Mouse (Mus musculus): ENCODE results near the gene Fyb2. TPM values are rescaled to one million over a fixed set of nuclear protein-coding genes. Genes with fewer than 3 reads are reported as not detected.

Fyb2 gene
- polyA plus RNA-seq, 1 experiment = not detected

DNA sequence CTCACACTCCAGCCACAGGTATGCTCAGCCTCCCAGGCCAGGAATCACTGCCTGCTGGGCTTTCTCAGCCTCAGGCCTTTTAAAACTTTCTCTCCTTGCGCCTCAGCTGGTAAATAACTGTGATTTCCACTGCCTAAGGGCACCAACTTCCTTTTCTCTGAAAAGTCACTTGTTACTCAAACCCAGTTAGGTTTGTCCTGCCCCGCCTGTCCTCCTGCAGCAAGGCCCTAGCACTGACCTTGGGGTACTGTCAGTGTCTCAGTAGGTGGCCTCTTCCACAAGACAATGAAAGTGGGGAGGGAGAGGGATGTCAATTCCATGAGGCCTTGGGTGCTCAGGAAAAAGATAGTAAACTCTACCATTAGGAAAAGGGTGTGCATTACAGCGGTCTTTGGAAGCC lies 22.2 kb downstream of the Fyb2 start:
- TF ChIP-seq POLR2A (IDR thresholded peaks at IDR 0.05; ENCODE audit: borderline replicate concordance, low read depth, low read length) = no peak
- TF ChIP-seq CTCF (IDR thresholded peaks at IDR 0.05; ENCODE audit: low read depth, low read length) = no peak
- Histone ChIP-seq H3K4me1 (ENCODE audit: control insufficient read depth, insufficient read depth, low read length) (no peaks in the 10 kb centered on the region), H3K4me3 (ENCODE audit: insufficient read depth, low read length) (no peak overlapping the region), H3K27ac (ENCODE audit: insufficient read depth, low read depth, low read length) (no peak overlapping the region)

- Histone ChIP-seq H3K4me3 (ENCODE audit: insufficient read depth, low read length) (no peak overlapping the region), H3K27ac (ENCODE audit: insufficient read depth, low read depth, low read length) (no peak overlapping the region), H3K4me1 (ENCODE audit: control insufficient read depth, insufficient read depth, low read length) (no peaks in the 10 kb centered on the region)
- TF ChIP-seq POLR2A (IDR thresholded peaks at IDR 0.05; ENCODE audit: borderline replicate concordance, low read depth, low read length) (no peak), CTCF (IDR thresholded peaks at IDR 0.05; ENCODE audit: low read depth, low read length) (no peak)
Observed at GRCm38 (mm10) chr4:104936011-104936410, 22.8 kb downstream of the Fyb2 start.

DNA sequence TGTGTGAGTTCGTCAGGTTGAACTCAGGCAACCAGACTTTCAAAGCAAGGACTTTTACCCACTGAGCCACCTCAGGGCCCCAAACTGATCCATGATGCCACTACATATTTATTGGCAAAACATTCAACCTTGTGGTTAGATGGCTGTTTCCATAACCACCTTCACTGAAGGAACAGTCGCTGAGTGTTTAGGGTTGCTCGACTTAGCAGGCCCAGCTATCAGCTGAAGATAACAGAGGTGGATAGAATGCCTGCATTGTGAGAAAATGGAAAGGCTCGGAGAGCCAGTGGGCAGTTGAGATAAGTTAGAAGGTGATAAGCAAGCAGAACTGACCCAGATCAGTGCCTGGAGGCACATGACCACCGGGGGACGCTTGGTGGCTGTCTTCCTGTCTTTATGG lies 26.3 kb downstream of the Fyb2 start:
- no peak overlapping the region for H3K27ac ChIP-seq (ENCODE audit: insufficient read depth, low read depth, low read length)
- TF ChIP-seq POLR2A (IDR thresholded peaks at IDR 0.05; ENCODE audit: borderline replicate concordance, low read depth, low read length) = no peak
- no peak for TF ChIP-seq CTCF (IDR thresholded peaks at IDR 0.05; ENCODE audit: low read depth, low read length)
- H3K4me3 ChIP-seq (ENCODE audit: insufficient read depth, low read length) = no peak overlapping the region
- no peaks in the 10 kb centered on the region for H3K4me1 ChIP-seq (ENCODE audit: control insufficient read depth, insufficient read depth, low read length)

- Histone ChIP-seq H3K4me1 (ENCODE audit: control insufficient read depth, insufficient read depth, low read length) (no peaks in the 10 kb centered on the region), H3K27ac (ENCODE audit: insufficient read depth, low read depth, low read length) (no peak overlapping the region), H3K4me3 (ENCODE audit: insufficient read depth, low read length) (no peak overlapping the region)
- TF ChIP-seq CTCF (IDR thresholded peaks at IDR 0.05; ENCODE audit: low read depth, low read length) = no peak
- no peak for TF ChIP-seq POLR2A (IDR thresholded peaks at IDR 0.05; ENCODE audit: borderline replicate concordance, low read depth, low read length)
Observed at GRCm38 (mm10) chr4:104941895-104942294, 28.6 kb downstream of the Fyb2 start.

GRCm38 (mm10) chr4:104944482-104944881 lies 31.2 kb downstream of the Fyb2 start:
- Histone ChIP-seq H3K4me1 (ENCODE audit: control insufficient read depth, insufficient read depth, low read length) (no peaks in the 10 kb centered on the region), H3K4me3 (ENCODE audit: insufficient read depth, low read length) (no peak overlapping the region), H3K27ac (ENCODE audit: insufficient read depth, low read depth, low read length) (no peak overlapping the region)
- no peak for TF ChIP-seq POLR2A (IDR thresholded peaks at IDR 0.05; ENCODE audit: borderline replicate concordance, low read depth, low read length)
- no peak for TF ChIP-seq CTCF (IDR thresholded peaks at IDR 0.05; ENCODE audit: low read depth, low read length)

- TF ChIP-seq POLR2A (IDR thresholded peaks at IDR 0.05; ENCODE audit: borderline replicate concordance, low read depth, low read length) (no peak), CTCF (IDR thresholded peaks at IDR 0.05; ENCODE audit: low read depth, low read length) (no peak)
- Histone ChIP-seq H3K4me1 (ENCODE audit: control insufficient read depth, insufficient read depth, low read length) (no peaks in the 10 kb centered on the region), H3K4me3 (ENCODE audit: insufficient read depth, low read length) (no peak overlapping the region), H3K27ac (ENCODE audit: insufficient read depth, low read depth, low read length) (no peak overlapping the region)
Observed at GRCm38 (mm10) chr4:104948886-104949285, 35.6 kb downstream of the Fyb2 start.

DNA sequence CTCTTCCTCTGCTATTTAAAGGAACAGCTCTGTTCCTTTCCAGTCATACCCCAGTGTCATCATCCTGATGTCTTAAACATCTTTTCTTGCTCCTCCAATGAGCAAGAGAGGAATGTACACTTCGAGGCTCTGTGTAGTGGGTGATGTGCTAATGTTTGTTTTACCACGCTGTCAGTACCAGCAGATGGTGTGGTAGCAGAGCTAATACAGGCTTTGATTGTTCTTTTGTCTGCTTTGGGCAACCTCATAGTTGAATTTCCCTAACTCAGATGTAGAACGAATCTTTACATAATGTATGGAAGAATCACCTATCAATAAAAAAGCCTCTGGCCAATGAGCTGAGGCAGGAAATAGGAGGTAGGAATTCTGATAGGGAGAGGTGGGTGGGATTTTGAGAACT lies 36.0 kb downstream of the Fyb2 start:
- Histone ChIP-seq H3K4me3 (ENCODE audit: insufficient read depth, low read length) (no peak overlapping the region), H3K27ac (ENCODE audit: insufficient read depth, low read depth, low read length) (no peak overlapping the region), H3K4me1 (ENCODE audit: control insufficient read depth, insufficient read depth, low read length) (no peaks in the 10 kb centered on the region)
- no peak for TF ChIP-seq POLR2A (IDR thresholded peaks at IDR 0.05; ENCODE audit: borderline replicate concordance, low read depth, low read length)
- no peak for TF ChIP-seq CTCF (IDR thresholded peaks at IDR 0.05; ENCODE audit: low read depth, low read length)

GRCm38 (mm10) chr4:104951280-104951878 lies 38.1 kb downstream of the Fyb2 start:
- TF ChIP-seq POLR2A (IDR thresholded peaks at IDR 0.05; ENCODE audit: borderline replicate concordance, low read depth, low read length) (no peak), CTCF (IDR thresholded peaks at IDR 0.05; ENCODE audit: low read depth, low read length) (no peak)
- Histone ChIP-seq H3K4me3 (ENCODE audit: insufficient read depth, low read length) (no peak overlapping the region), H3K27ac (ENCODE audit: insufficient read depth, low read depth, low read length) (no peak overlapping the region), H3K4me1 (ENCODE audit: control insufficient read depth, insufficient read depth, low read length) (no peaks in the 10 kb centered on the region)

DNA sequence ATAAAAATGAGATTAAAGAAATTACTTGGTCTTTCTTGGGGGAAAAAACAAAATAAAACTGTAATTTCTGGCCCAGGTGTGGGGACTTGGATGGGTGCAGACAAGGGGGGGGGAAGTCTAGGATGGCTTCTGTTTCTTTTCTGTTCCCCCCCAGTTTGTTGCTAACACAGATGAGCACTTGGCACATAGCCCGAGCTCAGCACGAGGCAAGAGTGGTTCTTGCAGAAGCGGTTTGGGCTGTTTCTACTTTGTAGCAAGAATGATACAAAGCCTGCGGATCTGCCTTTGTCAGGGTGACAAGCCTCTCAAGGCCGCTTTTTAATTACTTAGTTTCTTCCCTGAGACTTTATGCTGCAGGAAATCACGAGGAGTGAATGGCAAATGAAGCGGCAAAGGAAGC lies 43.4 kb downstream of the Fyb2 start:
- H3K4me1 ChIP-seq (ENCODE audit: control insufficient read depth, insufficient read depth, low read length) = no peaks in the 10 kb centered on the region
- H3K4me3 ChIP-seq (ENCODE audit: insufficient read depth, low read length) = no peak overlapping the region
- TF ChIP-seq CTCF (IDR thresholded peaks at IDR 0.05; ENCODE audit: low read depth, low read length) = no peak
- no peak overlapping the region for H3K27ac ChIP-seq (ENCODE audit: insufficient read depth, low read depth, low read length)

DNA sequence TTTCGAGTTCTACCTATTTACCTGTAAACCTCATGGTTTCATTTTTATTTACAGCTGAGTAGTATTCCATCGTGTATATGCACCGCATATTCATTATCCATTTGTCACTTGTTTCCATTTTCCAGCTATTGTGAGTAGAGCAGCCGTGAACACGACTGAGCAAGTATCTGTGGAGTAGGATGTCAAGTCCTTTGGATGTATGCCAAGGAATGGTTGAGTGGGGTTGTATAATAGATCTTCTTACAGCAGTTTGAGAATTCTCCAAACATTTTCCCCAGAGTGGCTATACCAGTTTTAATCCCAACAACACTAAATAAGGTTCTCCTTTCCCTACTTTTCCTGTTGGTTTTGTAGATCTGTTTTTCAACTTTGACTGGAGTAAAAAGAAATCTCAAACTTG lies 48.2 kb downstream of the Fyb2 start:
- no peak overlapping the region for H3K4me3 ChIP-seq (ENCODE audit: insufficient read depth, low read length)
- TF ChIP-seq CTCF (IDR thresholded peaks at IDR 0.05; ENCODE audit: low read depth, low read length) (no peak), POLR2A (IDR thresholded peaks at IDR 0.05; ENCODE audit: borderline replicate concordance, low read depth, low read length) (no peak)
- no peaks in the 10 kb centered on the region for H3K4me1 ChIP-seq (ENCODE audit: control insufficient read depth, insufficient read depth, low read length)
- H3K27ac ChIP-seq (ENCODE audit: insufficient read depth, low read depth, low read length) = no peak overlapping the region

DNA sequence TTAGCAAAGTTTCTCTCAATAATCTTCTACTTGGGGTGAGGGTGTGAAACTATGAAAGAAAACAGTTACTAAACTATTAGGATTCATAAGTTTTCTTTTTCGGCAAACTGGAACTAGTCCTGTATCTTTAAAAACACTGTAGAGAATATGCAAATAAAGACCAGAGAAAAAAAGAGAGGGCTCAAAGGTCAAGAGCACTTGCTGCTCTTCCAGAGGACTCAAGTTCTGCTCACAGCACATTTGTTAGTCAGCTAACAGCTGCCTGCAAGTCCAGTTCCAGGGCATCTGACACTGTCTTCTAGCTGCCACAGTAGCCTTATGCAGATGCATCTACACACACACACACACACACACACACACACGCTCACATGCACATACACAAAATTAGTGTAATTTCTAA lies 59.4 kb downstream of the Fyb2 start:
- H3K4me3 ChIP-seq (ENCODE audit: insufficient read depth, low read length) = no peak overlapping the region
- H3K27ac ChIP-seq (ENCODE audit: insufficient read depth, low read depth, low read length) = no peak overlapping the region
- H3K4me1 ChIP-seq (ENCODE audit: control insufficient read depth, insufficient read depth, low read length) = no peaks in the 10 kb centered on the region
- TF ChIP-seq CTCF (IDR thresholded peaks at IDR 0.05; ENCODE audit: low read depth, low read length) = no peak
- no peak for TF ChIP-seq POLR2A (IDR thresholded peaks at IDR 0.05; ENCODE audit: borderline replicate concordance, low read depth, low read length)
